Mouse (Mus musculus) left cerebral cortex, postnatal 4 days (tissue): ENCODE data around the gene Abcg1. TPM values are rescaled to one million over a fixed set of nuclear protein-coding genes. Genes with fewer than 3 reads are reported as not detected.
A peak's percentile ranks its signal among the peaks of the same experiment; 100 is the strongest.

Experiments
- DNase-seq: peaks from one replicate; pipeline ENCODE4 v3.0.0-alpha.2; 2022
- intact Hi-C: fragments of 180-260 bp; cut with DNase I; formaldehyde crosslinking; loops from one replicate; pipeline ENCODE4 v1.15.1; 2025
- total RNA-seq, 2 experiments: library from RNA; stranded (reverse); gene quantifications; 2 replicates each; pipeline ENCODE4 v1.2.3; 2021

The Abcg1 gene
- total RNA-seq = 10 to 100 TPM; 18.5 to 20.0 TPM

GRCm38 (mm10) chr17:31057151-31057890, at the start of gene Abcg1:
TSS of gene Abcg1 (plus strand) at chr17:31057675.
- intact Hi-C loops = no loop called here
- peak; percentile 78 for DNase-seq

- intact Hi-C loops = no loop called here
- no peak for DNase-seq
Observed at GRCm38 (mm10) chr17:31008416-31008815, 49.1 kb upstream of the Abcg1 start.

GRCm38 (mm10) chr17:31011551-31012394, 45.7 kb upstream of the Abcg1 start:
- intact Hi-C loops = loop anchor here (5.0 to 10.0 kb wide), 4 partner anchors 176 to 483 kb away; partner anchors contain the start of gene Rsph1
- peak; percentile 64 for DNase-seq

GRCm38 (mm10) chr17:31018267-31018666, 39.2 kb upstream of the Abcg1 start:
- intact Hi-C loops = loop anchor here (5.0 to 10.0 kb wide), 4 partner anchors 99 to 477 kb away; partner anchors contain the start of gene Rsph1
- peak; percentile 63 for DNase-seq

GRCm38 (mm10) chr17:31019505-31019904, 38.0 kb upstream of the Abcg1 start:
- intact Hi-C loops = loop anchor here (5.0 to 10.0 kb wide), 4 partner anchors 98 to 475 kb away; partner anchors contain the start of gene Rsph1

GRCm38 (mm10) chr17:31020078-31020477, 37.4 kb upstream of the Abcg1 start:
- DNase-seq = peak; percentile 32
- intact Hi-C loops = no loop called here

More at GRCm38 (mm10) chr17:31019505-31019904, 38.0 kb upstream of the Abcg1 start:
- DNase-seq = peak; percentile 66

GRCm38 (mm10) chr17:31021276-31021675, 36.2 kb upstream of the Abcg1 start:
- no peak for DNase-seq

GRCm38 (mm10) chr17:31024125-31024781, 33.2 kb upstream of the Abcg1 start:
- intact Hi-C loops = no loop called here

More at GRCm38 (mm10) chr17:31021276-31021675, 36.2 kb upstream of the Abcg1 start:
- intact Hi-C loops = no loop called here

GRCm38 (mm10) chr17:31024782-31025125, 32.7 kb upstream of the Abcg1 start:
- intact Hi-C loops = no loop called here

More at GRCm38 (mm10) chr17:31024125-31024781, 33.2 kb upstream of the Abcg1 start:
- DNase-seq = no peak

GRCm38 (mm10) chr17:31026986-31027385, 30.5 kb upstream of the Abcg1 start:
- DNase-seq = no peak
- intact Hi-C loops = no loop called here

More at GRCm38 (mm10) chr17:31024782-31025125, 32.7 kb upstream of the Abcg1 start:
- no peak for DNase-seq

GRCm38 (mm10) chr17:31027723-31028122, 29.8 kb upstream of the Abcg1 start:
- DNase-seq = no peak

GRCm38 (mm10) chr17:31028821-31029370, 28.6 kb upstream of the Abcg1 start:
- DNase-seq = no peak
- intact Hi-C loops = no loop called here

More at GRCm38 (mm10) chr17:31027723-31028122, 29.8 kb upstream of the Abcg1 start:
- intact Hi-C loops = no loop called here

GRCm38 (mm10) chr17:31029407-31029806, 28.1 kb upstream of the Abcg1 start:
- intact Hi-C loops = no loop called here
- no peak for DNase-seq

GRCm38 (mm10) chr17:31032341-31032740, 25.1 kb upstream of the Abcg1 start:
- DNase-seq = no peak
- intact Hi-C loops = no loop called here

GRCm38 (mm10) chr17:31033251-31033650, 24.2 kb upstream of the Abcg1 start:
- intact Hi-C loops = no loop called here
- no peak for DNase-seq

- DNase-seq = peak; percentile 62
- intact Hi-C loops = no loop called here
Observed at GRCm38 (mm10) chr17:31034165-31034564, 23.3 kb upstream of the Abcg1 start.

- intact Hi-C loops = no loop called here
- no peak for DNase-seq
Observed at GRCm38 (mm10) chr17:31034674-31035356, 22.7 kb upstream of the Abcg1 start.

- DNase-seq = peak; percentile 38
- intact Hi-C loops = no loop called here
Observed at GRCm38 (mm10) chr17:31036168-31036876, 21.2 kb upstream of the Abcg1 start.

- DNase-seq = no peak
- intact Hi-C loops = no loop called here
Observed at GRCm38 (mm10) chr17:31037331-31037730, 20.1 kb upstream of the Abcg1 start.
